Mouse (Mus musculus) midbrain, embryonic 14.5 days (tissue): Measurements from ENCODE around the gene Fam155a. TPM values are rescaled to one million over a fixed set of nuclear protein-coding genes. Genes with fewer than 3 reads are reported as not detected.

Experiments
- ATAC-seq: fragments of 200-750 bp; cut with Nextera tagmentation; 2 replicates; pipeline ENCODE4 v1.8.0; 2017; ENCODE audit warnings: moderate number of reproducible peaks, moderate library complexity; ENCODE audit not compliant: low FRiP score, low TSS enrichment
- DNase-seq: peaks from one replicate; pipeline ENCODE4 v3.0.0-alpha.2; 2015
- H3K27ac ChIP-seq: fragments of 300-500 bp; sonication (generic); replicated peaks from 2 replicates; pipeline ENCODE4 v1.5.1; 2014; ENCODE audit warnings: mild to moderate bottlenecking, low read depth, low read length, moderate library complexity
- H3K27me3 ChIP-seq: fragments of 300-500 bp; sonication (generic); 2 replicates; pipeline ENCODE4 v1.6.1; 2014; ENCODE audit warnings: low read length, control low read depth, mixed read lengths; ENCODE audit not compliant: control insufficient read depth, insufficient read depth
- H3K36me3 ChIP-seq: fragments of 300-500 bp; sonication (generic); 2 replicates; pipeline ENCODE4 v1.6.1; 2014; ENCODE audit warnings: low read length, control low read depth; ENCODE audit not compliant: control insufficient read depth, insufficient read depth
- H3K4me1 ChIP-seq: fragments of 300-500 bp; sonication (generic); 2 replicates; pipeline ENCODE4 v1.6.1; 2014; ENCODE audit warnings: mild to moderate bottlenecking, antibody characterized with exemption, low read length, control low read depth; ENCODE audit not compliant: control insufficient read depth, insufficient read depth
- H3K4me2 ChIP-seq: fragments of 300-500 bp; sonication (generic); 2 replicates; pipeline ENCODE4 v1.6.1; 2014; ENCODE audit warnings: mild to moderate bottlenecking, low read length, moderate library complexity
- H3K4me3 ChIP-seq: fragments of 300-500 bp; sonication (generic); replicated peaks from 2 replicates; pipeline ENCODE4 v1.5.1; 2014; ENCODE audit warnings: low read depth, low read length
- H3K9ac ChIP-seq: fragments of 300-500 bp; sonication (generic); replicated peaks from 2 replicates; pipeline ENCODE4 v1.6.1; 2014; ENCODE audit warnings: mild to moderate bottlenecking, low read length, moderate library complexity
- H3K9me3 ChIP-seq: fragments of 300-500 bp; sonication (generic); 2 replicates; pipeline ENCODE4 v1.6.1; 2016; ENCODE audit warnings: low read length, control low read depth, mixed read lengths; ENCODE audit not compliant: control insufficient read depth
- WGBS: fragments of 180-500 bp; shearing (Covaris S2); extraction: QIAGEN DNeasy Blood & Tissue Kit; methylation state at CpG from one replicate; pipeline ENCODE4 v1.1.7; 2014; 5-methylcytosine and 5-hydroxymethylcytosine counted together
- polyA plus RNA-seq: library from polyadenylated mRNA; unstranded; fragments of >200 nt; fragmentation: Nextera tagmentation; extraction: Ambion mirVana; gene quantifications from 2 replicates; pipeline ENCODE4 v1.2.1, GENCODE M21; 2014

Fam155a gene
- polyA plus RNA-seq, 1 experiment from 2014 or later, result 30.2 TPM

DNA sequence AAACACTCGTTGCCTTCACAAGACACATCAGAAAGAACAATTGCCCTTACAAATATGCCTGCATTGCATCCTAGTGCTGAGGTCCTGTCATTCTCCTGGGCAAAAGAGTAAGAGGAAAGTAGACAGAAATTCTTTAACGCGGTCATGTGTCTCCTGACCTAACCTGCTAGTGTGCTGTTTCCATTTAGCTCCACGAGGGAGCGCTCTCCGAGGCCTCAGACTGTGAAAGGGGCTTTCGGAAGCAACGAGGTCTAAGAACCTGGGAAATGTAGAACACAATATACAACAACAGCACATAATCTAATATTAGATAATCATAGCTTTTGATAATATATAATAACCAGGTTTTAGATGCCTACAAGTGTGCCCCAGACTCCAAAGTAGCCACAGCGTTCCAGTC lies 22.4 kb upstream of the Fam155a start:
- no peak for ATAC-seq
- Histone ChIP-seq H3K27ac (no peak overlapping the region), H3K9me3 (no peaks in the 10 kb centered on the region), H3K4me1 (no peaks in the 10 kb centered on the region), H3K36me3 (no peaks in the 10 kb centered on the region), H3K4me3 (no peak overlapping the region), H3K27me3 (no peaks in the 10 kb centered on the region), H3K9ac (no peak overlapping the region), H3K4me2 (no peak overlapping the region)
- DNase-seq, result no peak
- WGBS, result 61% methylated on average over 9 of the region's 9 CpGs

DNA sequence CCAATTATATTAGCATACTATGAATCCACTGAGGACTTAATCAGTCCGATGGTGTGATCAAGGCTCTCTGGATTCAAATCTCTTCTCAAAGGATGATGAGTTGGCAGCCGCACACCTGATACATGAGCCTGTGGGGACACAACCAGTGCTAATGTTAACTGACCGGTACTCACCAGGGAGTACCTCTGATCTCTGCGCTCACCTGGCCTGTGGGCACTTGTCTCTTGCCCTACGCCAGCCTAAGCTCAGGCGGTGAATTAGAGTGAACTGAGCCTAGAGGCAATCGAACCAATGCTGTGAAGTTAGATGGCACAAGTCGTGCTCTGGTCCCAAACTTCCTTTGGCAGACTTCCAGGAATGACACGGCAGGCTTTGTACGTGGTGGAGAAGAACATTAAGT lies 9.4 kb upstream of the Fam155a start:
- DNase-seq (peak; percentile 15), ATAC-seq (no peak)
- Histone ChIP-seq H3K27ac (no peak overlapping the region), H3K36me3 (no peaks in the 10 kb centered on the region), H3K4me1 (no peaks in the 10 kb centered on the region), H3K27me3 (no peaks in the 10 kb centered on the region), H3K4me3 (no peak overlapping the region), H3K9ac (no peak overlapping the region), H3K9me3 (no peaks in the 10 kb centered on the region), H3K4me2 (no peak overlapping the region)
- 77% methylated on average over 10 of the region's 10 CpGs for WGBS

DNA sequence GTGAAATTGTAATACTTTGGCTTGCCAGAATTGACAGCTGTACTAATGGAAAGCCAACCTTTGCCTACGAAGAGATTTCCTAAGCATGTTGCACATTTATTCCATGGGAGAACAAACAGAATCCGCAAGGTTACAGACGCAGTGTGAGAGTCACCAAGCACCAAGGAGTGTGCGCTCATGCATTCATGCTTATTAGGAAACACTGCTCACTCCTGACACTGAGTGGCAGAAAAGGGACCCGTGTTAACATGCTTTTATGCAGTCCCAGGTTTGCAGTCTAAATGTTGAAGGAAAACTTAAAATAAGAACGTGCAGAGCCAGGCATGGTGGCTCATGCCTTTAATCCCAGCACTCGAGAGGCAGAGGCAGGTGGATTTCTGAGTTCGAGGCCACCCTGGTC lies 7.2 kb upstream of the Fam155a start:
- WGBS, result 64% methylated on average over 8 of the region's 8 CpGs
- ATAC-seq (no peak), DNase-seq (peak; percentile 42)
- Histone ChIP-seq H3K4me2 (no peak overlapping the region), H3K27me3 (no peaks in the 10 kb centered on the region; the same call in 1 of the 2 replicates), H3K4me1 (no peaks in the 10 kb centered on the region), H3K4me3 (no peak overlapping the region), H3K36me3 (no peaks in the 10 kb centered on the region), H3K9me3 (no peaks in the 10 kb centered on the region), H3K9ac (no peak overlapping the region), H3K27ac (no peak overlapping the region)

DNA sequence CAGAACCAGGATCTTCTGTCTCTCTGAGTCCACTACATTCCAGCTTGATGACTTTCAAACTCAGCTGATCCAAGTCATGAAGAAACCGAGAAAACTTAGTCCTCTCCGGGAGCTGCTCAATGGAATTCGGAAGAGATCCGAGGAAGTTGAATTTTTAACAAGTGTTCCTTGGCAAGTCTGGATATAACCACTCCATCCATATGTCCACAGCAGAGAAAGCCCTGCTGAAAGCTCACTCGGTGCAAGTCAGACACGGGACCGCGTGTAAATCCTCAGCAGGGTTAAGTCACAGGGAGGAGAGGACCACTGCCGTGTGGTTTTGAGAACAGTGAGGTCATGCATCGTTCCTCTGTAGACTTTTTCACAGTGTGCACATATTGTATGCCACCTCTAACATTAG lies 5.9 kb upstream of the Fam155a start:
- H3K4me2 ChIP-seq, result no peak overlapping the region
- H3K27ac ChIP-seq, result no peak overlapping the region
- WGBS, result 90% methylated on average over 10 of the region's 10 CpGs
- H3K9ac ChIP-seq, result no peak overlapping the region
- no peaks in the 10 kb centered on the region for H3K36me3 ChIP-seq
- no peaks in the 10 kb centered on the region for H3K9me3 ChIP-seq
- no peaks in the 10 kb centered on the region; the same call in 1 of the 2 replicates for H3K27me3 ChIP-seq
- ATAC-seq, result no peak
- no peaks in the 10 kb centered on the region for H3K4me1 ChIP-seq
- no peak overlapping the region for H3K4me3 ChIP-seq
- no peak for DNase-seq

DNA sequence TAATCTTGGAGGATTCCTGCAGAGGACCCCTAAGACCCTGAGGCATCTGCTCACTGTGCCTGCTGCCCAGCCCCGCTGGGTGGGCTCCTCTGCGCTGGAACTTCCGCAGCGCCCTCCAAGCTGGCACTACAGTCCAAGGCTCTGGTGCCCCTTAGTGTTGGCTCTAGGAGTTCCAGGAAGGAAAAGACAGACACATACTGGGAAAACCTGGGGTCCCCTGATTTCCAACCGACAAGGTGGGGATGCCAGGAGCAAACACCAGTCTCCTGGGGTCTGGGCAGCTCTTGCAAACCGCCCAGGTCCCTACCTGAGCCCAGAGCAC lies 1.5 kb upstream of the Fam155a start:
- peak; percentile 78 for ATAC-seq
- Histone ChIP-seq H3K27ac (peak overlapping the region; percentile 92), H3K36me3 (no peaks in the 10 kb centered on the region), H3K4me2 (peak overlapping the region; percentile 72), H3K27me3 (no peaks in the 10 kb centered on the region; the same call in 1 of the 2 replicates), H3K4me1 (peaks cover 12% of the 10 kb centered on the region), H3K9me3 (no peaks in the 10 kb centered on the region), H3K9ac (peak overlapping the region; percentile 87), H3K4me3 (peak overlapping the region; percentile 62)
- DNase-seq, result peak; percentile 89
- 3% methylated on average over 6 of the region's 6 CpGs for WGBS

DNA sequence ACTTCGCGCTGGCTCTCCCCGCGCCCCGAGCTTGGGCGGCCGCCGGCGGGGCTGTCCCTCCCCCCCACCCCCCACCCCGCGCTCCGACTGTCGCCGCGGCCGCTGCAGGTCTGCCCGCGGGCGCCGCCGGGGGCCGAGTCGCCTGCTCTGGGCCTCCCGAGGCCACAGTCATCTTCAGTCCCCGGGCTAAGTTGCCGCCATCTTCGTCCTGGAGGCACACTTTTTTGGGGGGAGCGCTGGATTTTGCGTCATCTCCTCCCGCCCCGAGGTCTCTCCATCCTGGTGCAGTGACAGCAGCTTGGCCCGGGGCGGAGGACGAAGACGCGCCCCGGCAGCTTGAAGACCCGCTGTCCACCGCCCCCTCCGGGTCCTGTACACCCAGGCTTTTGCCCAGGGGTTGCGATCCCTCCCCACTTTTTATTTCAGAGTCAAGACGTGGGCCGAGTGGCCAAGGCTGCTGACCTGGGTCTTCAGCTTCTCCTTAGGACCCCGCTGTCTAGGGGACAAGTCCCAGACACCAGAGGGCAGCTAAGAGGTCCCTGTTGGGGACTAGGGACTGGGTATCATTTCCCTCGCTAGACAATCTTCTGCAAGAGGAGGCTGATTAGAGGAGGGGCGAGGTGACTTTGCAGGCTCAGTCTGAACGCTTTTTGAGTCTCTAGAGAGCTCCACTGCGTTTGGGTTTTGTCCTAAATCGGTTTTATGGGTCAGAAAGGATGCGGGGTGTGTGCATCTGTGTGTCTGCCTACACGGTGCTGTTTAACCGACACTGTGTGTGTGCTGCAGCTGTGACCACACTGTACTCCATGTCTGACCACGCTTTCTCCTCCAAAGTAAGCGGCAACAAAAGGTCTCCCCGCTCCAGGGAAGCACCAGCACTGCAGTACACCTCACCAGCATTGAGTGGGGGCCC lies 901 bp upstream of the Fam155a start:
- Histone ChIP-seq H3K4me2 (peak overlapping the region; percentile 72), H3K4me3 (peak overlapping the region; percentile 62), H3K36me3 (no peaks in the 10 kb centered on the region), H3K27me3 (no peaks in the 10 kb centered on the region; the same call in 1 of the 2 replicates), H3K9me3 (no peaks in the 10 kb centered on the region), H3K4me1 (peaks cover 12% of the 10 kb centered on the region), H3K9ac (peak overlapping the region; percentile 87), H3K27ac (peak overlapping the region; percentile 92)
- peak; percentile 69 for ATAC-seq
- DNase-seq, result peak; percentile 76
- under 1% methylated on average over 51 of the region's 55 CpGs for WGBS

DNA sequence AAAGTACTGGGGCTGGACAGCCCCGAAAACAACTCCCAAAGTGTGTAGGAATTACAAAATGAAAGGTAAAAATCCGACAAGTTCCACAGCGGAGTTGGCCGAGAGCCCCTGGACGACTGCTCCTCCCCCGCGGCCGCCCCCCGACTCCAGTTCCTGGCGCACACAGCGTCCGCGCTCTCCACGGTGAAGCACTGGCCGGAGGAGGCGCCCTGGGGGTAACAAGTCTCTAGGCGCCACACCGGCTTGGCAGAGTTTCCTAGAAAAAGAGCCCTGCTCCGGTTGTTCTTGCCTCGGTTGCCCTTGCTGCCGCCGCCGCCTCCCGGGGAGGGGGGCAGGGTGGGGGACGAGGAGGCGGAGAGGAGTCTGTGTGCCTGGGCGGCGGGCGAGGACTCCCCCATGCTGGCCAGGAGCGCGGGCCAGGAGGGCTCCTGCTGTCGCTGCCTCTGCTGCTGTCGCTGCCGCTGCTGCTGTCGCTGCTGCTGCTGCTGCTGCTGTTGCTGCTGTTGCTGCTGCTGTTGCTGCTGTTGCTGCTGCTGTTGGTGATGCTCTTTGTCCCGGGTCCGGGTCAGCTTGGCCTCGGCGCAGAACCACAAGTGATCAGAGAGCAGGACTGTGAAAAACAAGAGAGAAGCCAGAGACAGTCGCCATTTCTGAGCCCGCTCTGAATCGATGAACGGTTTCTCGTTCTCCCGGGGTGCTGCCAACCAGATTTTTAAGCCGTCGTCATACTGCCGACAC lies 531 bp downstream of the Fam155a start:
- Histone ChIP-seq H3K9ac (peak overlapping the region; percentile 87), H3K27me3 (no peaks in the 10 kb centered on the region; the same call in 1 of the 2 replicates), H3K9me3 (no peaks in the 10 kb centered on the region), H3K36me3 (no peaks in the 10 kb centered on the region), H3K4me2 (peak overlapping the region; percentile 72), H3K4me3 (peak overlapping the region; percentile 62), H3K4me1 (peaks cover 19% of the 10 kb centered on the region), H3K27ac (peak overlapping the region; percentile 92)
- WGBS, result under 1% methylated on average over 48 of the region's 48 CpGs
- peak; percentile 28; the same call in 1 of the 2 replicates for ATAC-seq
- peak; percentile 74 for DNase-seq

DNA sequence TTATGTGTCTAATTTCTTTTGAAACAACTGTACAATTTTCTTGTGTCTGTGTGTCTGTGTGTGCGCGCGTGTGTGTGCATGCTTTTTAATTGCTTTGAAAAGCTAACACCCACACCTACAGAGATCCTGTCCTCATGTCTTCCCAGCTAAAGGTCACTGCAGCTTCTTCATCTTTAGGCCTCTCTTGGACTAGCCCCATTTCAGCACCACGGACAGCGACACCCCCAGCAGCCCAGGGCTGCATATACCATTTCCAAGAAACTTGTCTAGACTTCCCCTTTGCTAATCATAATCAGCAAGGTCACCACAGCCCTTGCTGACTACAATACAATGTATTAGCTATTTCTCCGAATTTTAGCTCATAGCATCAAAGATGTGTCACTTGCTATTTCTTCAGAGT lies 1.9 kb downstream of the Fam155a start:
- Histone ChIP-seq H3K9ac (peak overlapping the region; percentile 24; the same call in 1 of the 2 replicates), H3K4me3 (peak overlapping the region; percentile 62), H3K9me3 (no peaks in the 10 kb centered on the region), H3K27ac (no peak overlapping the region), H3K4me1 (peaks cover 19% of the 10 kb centered on the region), H3K27me3 (no peaks in the 10 kb centered on the region; the same call in 1 of the 2 replicates), H3K36me3 (no peaks in the 10 kb centered on the region), H3K4me2 (peak overlapping the region; percentile 72)
- DNase-seq (peak; percentile 68), ATAC-seq (no peak)
- 38% methylated on average over 6 of the region's 6 CpGs for WGBS
